Mouse (Mus musculus) CD4-positive, CD25-positive, alpha-beta regulatory T cell, adult 2 months (primary cell): ENCODE measurements at regions not wholly inside any gene's neighbourhood (a gene's known extent, or its start where the extent isn't known, plus 50 kb on each side); places are given as distances from the start of the nearest gene placed in this dataset.

ENCODE experiments used
- DNase-seq: peaks from one replicate; pipeline ENCODE4 v3.0.0-alpha.2; 2012; ENCODE audit warnings: low read depth, low spot score

DNA sequence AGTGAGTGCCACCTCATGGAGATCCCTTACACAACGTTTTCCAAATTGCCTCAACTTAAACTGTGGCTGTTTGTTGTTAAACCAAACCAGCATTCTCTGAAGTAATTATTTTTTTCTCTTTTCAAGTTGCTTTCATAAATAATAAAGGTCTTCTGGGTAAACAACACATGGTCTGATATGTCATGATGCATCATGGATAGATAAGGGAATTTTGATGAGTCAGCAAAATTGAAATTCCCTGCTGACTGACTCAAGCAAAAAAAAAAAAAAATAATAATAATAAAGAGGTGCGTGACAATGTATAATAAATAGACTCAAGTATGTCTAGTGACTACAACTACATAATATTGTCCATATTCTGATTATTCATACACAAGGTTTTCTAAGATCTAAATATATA, 201.8 kb downstream of the Adgb start:
- peak; percentile 30 for DNase-seq

DNA sequence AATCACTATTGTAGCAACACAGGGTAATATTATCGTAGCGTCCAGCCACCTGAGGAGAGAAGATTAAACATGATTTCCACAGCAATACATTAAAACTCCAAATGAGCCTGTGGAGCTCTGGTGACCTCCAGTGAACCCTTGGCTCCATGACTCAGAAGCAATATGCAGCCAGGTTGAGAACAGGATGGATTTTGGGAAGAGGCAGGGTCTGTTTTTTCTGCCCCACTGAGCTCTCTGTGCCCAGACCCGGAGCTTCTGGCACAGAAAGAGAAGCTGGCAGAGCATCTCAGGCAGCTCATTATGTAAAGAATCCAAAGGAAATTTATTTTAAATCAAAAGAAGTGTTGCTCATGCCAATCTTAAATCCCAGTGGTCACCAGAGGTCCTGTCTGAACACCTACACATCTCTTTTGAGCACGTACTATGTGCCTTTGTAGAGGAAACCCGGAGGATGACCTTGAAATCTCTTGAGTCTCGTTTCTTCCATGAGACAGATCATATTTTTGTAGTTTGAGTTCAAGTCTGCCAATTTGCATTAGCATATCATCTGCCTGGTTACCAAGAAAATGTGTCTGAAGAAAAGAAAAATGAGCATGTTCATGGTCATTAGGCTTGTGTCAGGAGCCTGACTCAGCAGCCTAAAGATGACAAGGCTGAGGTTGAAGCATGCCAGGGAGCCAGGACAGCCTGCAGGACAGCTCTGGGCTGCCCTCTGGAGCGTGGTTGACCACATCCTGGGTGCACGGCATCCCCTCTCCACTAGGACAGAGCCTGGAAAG, 219.4 kb downstream of the Adgb start:
- peak; percentile 11 for DNase-seq

DNA sequence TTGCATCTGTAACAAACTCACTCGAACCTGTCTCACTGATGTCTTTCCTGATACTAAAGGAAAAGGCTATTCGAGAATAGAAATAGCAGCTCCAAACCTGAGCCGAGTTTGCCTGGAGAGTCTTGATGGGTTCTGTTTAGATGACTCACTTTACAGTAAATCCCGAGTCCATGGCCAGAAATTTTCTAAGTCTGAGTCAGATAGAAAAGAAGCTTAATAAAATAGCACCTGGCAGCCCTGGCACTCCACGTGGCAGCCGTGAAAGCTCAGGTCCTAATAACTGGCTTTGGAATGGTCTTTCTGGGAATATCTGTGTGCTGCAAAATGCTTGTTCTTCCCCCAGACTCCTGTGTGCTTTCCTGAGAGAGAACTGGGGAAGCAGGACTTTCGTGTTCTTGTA, 220.0 kb downstream of the Adgb start:
- DNase-seq: no peak

DNA sequence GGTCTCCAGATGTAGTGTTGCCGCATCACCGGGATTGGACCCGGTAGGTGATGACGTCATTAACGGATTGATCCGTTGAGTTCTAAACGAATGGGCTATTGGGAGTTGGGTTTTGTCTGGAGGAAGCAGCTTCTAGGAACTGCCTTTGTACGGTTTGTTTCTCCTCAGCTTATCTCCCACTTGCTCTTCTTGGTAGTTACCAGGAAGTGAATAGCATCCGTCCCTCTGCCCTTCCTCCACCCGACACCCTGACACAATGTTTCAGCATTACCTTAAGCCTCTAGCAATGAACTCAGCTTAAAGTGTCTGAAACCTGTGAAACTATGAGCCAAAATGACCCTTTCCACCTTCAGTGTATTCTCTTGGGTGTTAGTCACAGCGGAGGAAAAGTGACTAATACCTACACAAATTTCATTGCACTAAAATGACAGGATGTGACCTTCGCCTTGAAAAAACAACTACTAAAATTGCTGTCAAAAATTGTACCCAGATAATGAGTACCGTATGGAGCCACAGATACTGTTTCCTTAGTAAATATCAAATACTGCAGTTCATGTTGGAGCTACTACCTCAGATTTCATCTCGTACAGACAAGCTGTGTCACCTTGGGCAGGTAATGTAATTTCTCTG, 237.1 kb downstream of the Adgb start:
- DNase-seq: peak; percentile 31

DNA sequence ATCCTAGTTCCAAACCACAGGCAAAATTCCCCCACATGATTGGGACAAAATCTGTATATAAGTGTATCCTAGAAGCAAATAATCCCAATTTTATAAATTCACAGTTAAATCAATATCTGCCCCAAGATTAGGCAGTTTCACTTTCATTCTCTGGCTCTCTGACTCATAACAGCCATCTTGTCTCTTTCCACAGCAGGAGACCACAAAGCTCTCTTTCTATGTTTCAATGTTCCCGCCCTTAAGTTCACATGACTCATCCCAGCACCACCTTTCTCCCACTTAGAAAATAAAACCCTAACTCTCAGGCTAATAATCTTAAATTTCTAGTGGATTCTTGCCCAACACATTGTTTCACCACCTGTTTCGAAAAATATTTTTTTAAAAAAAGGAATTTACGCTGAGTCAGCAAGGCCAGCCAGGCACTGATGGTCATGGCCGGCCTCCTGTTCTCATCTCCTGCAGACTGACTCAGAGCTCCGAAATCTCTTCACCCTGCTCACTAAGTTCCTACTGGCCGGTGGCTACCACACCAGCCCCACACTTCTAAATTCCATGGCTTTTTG, 247.5 kb downstream of the Adgb start:
- DNase-seq: peak; percentile 56

DNA sequence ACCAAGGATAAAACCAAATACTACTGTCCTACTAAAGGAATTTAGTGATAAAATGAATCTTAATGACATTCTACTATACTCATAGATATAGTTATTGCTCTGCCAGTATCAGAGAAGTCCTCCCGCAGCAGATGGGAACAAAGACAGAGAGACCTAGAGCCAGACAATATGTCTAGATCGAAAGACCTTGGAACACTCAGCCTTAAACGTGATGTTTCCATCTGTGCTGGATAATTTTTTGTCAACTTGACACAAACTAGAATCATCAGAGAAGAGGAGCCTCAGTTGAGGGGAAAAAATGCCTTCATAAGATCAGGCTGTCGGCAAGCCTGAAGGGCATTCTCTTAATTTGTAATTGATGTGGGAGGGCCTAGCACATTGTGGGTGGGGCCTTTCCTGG, 252.4 kb downstream of the Adgb start:
- DNase-seq: no peak

DNA sequence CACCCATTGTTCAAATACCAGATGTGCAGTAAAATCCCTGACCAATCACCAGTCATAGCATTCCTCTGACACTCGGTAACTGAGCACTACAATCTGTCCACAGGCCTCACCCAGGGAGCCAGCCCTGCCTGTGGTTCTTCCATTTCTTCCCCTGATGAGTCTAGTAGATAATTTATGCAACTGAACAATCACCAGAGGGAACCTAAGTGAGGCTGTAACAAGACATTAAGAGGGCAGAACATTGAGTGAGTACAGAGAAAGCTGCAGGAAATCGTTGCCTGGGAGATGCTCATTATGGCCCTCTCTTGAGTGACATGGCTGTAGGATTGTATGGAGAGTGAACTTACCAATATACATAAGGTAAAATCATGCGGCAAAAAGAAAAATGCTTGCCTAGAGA, 255.2 kb downstream of the Adgb start:
- DNase-seq: no peak

DNA sequence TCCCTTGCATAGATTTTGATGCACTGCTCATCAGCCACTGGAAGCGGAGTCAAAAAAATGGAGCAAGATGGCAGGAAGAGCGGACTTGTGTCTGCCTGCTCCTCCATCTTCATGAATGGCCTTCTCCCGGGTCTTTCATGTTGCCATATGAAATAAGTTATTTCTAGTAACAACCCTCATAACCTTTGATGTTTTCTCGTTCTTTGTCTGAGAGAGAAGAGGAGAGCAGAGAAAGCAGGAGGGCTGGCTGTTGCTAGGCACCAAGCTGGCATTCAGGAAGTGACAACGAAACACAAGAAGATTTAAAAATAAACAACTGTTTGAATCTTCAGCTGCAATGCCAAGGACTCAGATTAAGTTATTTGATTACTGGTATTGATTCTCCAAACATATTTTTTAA, 256.8 kb downstream of the Adgb start:
- no peak for DNase-seq

DNA sequence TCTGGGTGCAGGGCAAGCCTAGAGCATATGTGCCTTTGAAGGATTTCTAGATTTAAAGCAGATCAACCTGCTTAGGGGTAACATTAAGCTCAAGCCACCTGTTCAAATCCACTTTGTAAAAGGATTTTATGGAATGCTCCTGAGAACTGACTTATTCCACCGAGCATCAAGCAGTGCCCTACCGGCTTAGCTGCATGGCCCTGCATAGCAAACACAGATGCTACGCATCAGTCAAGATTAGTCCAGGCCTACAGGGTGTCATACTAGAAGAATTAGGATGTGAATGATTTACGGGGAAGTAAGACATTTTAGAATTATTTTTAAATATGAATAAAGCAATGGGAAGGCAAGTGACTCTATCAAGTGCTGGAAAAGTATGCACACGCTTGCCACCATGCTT, 263.8 kb downstream of the Adgb start:
- no peak for DNase-seq

DNA sequence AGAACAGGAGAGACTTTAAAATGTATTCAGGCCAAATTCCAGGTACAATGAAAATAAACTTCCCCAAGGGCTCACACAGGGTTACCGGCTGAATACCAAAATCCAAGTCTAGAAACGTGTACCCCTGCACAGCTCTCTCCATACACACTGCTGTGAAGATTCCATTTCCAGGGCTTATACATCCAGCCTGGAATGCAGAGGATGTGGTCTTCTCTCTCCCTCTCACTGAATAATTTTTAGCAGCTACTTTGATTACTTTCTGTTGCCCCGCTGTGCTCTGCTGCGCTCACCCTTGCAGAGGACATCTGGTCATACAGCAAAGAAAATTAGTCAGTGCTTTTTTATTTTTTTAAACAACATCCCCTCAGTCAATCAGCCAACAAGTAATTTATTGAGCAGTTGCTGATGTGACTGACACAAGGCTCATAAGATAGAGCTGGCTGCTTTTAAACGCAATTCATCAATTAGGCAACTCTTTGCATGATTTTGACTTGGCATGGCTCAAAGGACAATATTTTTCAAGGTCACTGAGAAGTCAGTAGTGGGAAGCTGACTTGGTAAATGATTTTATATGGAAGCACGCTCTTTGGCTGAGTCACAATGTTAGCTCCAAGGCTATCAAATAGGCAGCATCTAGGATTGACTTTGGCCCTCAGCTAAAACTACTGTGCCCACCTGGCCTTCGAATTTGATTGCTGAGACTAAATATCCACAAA, 266.2 kb downstream of the Adgb start:
- DNase-seq: no peak

DNA sequence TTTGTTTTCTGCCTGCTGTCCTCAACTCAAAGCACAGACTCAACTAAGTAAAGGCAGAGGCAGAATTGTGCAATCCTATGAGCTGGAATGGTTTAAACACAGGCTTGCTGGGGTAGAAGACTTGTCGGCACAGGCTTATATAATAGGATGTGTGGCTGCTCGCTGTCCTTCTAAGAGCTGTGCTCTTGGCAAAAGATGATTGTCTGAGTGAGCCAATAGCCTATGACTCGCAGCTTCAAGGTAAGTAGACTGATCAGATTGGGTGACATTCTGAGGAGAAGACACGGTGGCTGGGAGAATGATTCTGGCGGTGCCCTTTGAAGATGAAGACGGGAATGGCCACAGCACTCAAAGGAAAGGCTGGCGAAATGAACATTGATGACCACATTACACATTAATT, 268.1 kb downstream of the Adgb start:
- no peak for DNase-seq

DNA sequence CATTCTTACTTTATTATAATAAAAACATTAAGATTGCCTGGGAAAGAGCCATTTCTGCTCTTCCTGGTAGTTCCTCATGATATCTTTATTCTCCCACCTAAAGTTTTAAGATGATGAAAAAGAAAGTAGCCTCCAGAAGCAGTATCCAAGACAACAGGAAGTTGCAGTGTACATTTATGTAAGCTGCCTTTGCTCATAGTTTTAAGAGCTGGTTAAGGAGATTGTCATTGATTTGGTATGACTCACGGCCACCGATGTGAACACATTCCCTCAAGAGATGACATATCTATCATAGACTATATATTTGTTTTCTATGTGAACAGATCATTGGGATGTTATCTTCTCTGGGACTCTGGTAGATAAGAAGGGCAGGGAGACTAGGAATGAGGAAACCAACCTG, 281.8 kb downstream of the Adgb start:
- DNase-seq: peak; percentile 37

DNA sequence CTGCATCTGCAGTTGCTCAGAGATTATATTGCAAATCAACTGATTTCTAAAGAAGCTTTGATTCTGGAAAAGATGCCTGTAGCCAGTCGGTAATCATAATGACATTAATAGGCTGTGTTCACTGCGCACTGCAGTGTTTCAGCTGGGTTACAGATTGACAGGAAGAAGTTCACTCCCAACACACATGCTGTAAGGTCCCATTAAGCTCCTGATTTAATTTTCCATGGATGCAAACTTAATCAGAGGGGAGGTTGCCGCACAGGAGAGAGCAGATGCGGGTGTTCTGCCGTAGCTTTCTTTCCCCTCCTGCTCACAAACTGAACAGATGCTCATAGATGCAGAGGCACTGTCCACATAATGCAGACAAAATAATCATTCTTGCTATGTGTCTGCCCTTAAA, 284.0 kb downstream of the Adgb start:
- DNase-seq: no peak

DNA sequence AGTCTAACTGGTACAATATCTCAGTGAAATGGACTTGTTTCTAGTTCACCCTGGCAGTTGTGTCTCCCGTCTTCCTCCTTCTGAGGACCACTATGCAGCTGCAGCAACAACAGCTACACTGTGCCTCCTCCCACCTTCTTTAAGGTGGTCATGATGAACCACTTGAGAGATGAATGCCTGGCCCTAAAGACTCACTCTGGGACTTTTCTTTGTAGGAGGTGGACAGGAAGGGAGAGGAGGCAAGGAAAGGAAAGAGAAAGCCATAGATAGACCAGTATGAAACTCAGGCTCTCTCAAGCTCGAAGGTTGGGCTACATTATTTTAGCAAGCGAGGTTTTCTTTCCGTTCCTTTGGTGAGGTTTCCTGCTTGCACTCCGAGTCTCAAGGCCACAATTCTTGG, 285.4 kb downstream of the Adgb start:
- peak; percentile 42 for DNase-seq

DNA sequence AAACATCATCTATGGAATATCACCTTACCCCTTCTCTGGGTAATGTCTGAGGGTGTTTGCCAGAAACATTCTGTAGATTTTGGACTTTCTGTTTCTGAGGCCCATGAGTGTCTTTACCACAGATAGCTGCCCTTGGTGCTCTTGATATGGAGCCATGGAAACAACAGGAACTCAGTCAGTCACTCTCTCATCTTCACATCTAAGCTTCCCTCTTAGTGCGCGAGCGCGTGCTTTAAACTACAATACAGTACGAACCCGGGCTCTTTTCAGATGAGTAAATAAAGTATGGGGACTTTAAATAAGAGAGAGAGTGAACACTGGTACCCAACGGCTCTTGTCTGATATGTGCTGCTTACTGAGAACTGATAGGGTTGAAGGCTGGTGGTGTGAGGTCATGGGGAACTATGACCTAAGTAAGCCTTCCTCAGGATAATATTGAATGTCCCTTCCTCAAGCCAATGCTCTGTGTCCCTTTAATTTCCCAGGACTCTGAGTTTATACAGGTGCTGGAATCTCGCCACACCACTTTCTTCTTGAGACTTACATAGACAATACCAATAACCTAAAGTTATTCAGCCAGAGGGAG, 284.5 kb upstream of the Stxbp5 start:
- DNase-seq: peak; percentile 59

DNA sequence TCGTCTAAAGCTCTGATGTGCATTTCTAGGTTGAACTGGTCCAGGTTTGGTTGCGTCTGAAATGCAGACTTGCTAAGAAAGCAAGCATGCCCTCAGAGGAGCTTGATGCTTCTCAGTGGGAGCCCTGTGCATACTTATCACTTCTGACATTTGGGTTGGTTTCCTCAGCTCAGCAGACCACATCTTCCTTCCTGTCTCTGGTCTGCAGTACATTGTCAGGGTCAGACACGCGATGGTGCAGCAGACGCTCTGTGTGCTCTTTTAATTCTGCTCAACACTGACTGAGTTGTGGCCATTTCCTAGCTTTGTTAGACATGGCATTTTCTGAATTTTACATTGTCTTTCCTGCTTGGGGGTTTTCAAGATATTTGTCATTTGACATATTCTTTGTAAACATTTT, 283.5 kb upstream of the Stxbp5 start:
- DNase-seq: peak; percentile 83

DNA sequence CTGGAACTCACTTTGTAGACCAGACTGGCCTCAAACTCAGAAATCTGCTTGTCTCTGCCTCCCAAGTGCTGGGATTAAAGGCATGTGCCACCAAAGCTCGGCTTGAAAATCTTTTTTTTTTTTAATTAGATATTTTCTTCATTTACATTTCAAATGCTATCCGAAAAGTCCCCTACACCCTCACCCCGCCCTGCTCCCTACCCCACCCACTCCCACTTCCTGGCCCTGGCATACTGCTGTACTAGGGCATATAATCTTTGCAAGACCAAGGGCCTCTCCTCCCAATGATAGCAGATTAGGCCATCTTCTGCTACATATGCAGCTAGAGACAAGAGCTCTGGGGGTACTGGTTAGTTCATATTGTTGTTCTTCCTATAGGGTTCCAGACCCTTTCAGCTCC, 276.2 kb upstream of the Stxbp5 start:
- peak; percentile 28 for DNase-seq
